Mouse (Mus musculus): ENCODE data around the gene Arpc3.

GRCm38 (mm10) chr5:122414351-122414750 lies 22.7 kb downstream of the Arpc3 start:
- TF ChIP-seq CTCF (IDR thresholded peaks at IDR 0.05; ENCODE audit: low read depth) (no peak), EP300 (optimal IDR thresholded peaks at IDR 0.05) (no peak)

All from stomach, postnatal 0 days (tissue).